Mouse (Mus musculus) limb, embryonic 12.5 days (tissue): ENCODE measurements around the gene Sclt1. TPM values are rescaled to one million over a fixed set of nuclear protein-coding genes. Genes with fewer than 3 reads are reported as not detected.

Experiments used
- ATAC-seq: fragments of 200-750 bp; cut with Nextera tagmentation; 2 replicates; pipeline ENCODE4 v1.8.0; 2017; ENCODE audit warnings: low read depth, moderate TSS enrichment; ENCODE audit not compliant: insufficient number of reproducible peaks, insufficient read depth, low FRiP score, low TSS enrichment
- H3K27ac ChIP-seq: fragments of 300-500 bp; sonication (generic); 2 replicates; pipeline ENCODE4 v1.5.1; 2016; ENCODE audit warnings: mild to moderate bottlenecking, moderate library complexity
- H3K27me3 ChIP-seq: fragments of 300-500 bp; sonication (generic); 2 replicates; pipeline ENCODE4 v1.6.1; 2016; ENCODE audit warnings: mild to moderate bottlenecking, moderate library complexity
- H3K36me3 ChIP-seq: fragments of 300-500 bp; sonication (generic); 2 replicates; pipeline ENCODE4 v1.6.1; 2016; ENCODE audit warnings: mild to moderate bottlenecking, moderate library complexity
- H3K4me1 ChIP-seq: fragments of 300-500 bp; sonication (generic); replicated peaks from 2 replicates; pipeline ENCODE4 v1.6.1; 2016
- H3K4me2 ChIP-seq: fragments of 300-500 bp; sonication (generic); 2 replicates; pipeline ENCODE4 v1.6.1; 2016; ENCODE audit warnings: mild to moderate bottlenecking, moderate library complexity
- H3K4me3 ChIP-seq: fragments of 300-500 bp; sonication (generic); replicated peaks from 2 replicates; pipeline ENCODE4 v1.5.1; 2016; ENCODE audit warnings: mild to moderate bottlenecking
- H3K9ac ChIP-seq: fragments of 300-500 bp; sonication (generic); replicated peaks from 2 replicates; pipeline ENCODE4 v1.6.1; 2016; ENCODE audit warnings: mild to moderate bottlenecking, moderate library complexity
- H3K9me3 ChIP-seq: fragments of 300-500 bp; sonication (generic); 2 replicates; pipeline ENCODE4 v1.6.1; 2016; ENCODE audit warnings: mild to moderate bottlenecking, moderate library complexity
- WGBS: fragments of 180-500 bp; shearing (Covaris S2); methylation state at CpG from one replicate; pipeline ENCODE4 v1.1.7; 2016; 5-methylcytosine and 5-hydroxymethylcytosine counted together
- polyA plus RNA-seq: library from polyadenylated mRNA; unstranded; fragments of >200 nt; fragmentation: Nextera tagmentation; extraction: Ambion mirVana; gene quantifications from 2 replicates; pipeline ENCODE4 v1.2.1, GENCODE M21; 2016

The Sclt1 gene
- polyA plus RNA-seq, 1 experiment from 2014 or later, result 33.4 TPM

- Histone ChIP-seq H3K27me3 (no peaks in the 10 kb centered on the region), H3K4me1 (no peaks in the 10 kb centered on the region), H3K27ac (no peak overlapping the region), H3K9me3 (0 out of 2 replicates have a peak, but pooled peaks cover 4% of the 10 kb centered on the region), H3K4me2 (no peak overlapping the region), H3K9ac (no peak overlapping the region), H3K36me3 (peaks cover 27% of the 10 kb centered on the region; the same call in 1 of the 2 replicates), H3K4me3 (no peak overlapping the region)
- ATAC-seq, result no peak
These were observed 67.5 kb downstream of the Sclt1 start for GRCm38 (mm10) chr3:41674778-41675177.

- no peak overlapping the region for H3K4me3 ChIP-seq
- H3K4me1 ChIP-seq, result no peaks in the 10 kb centered on the region
- peaks cover 34% of the 10 kb centered on the region for H3K36me3 ChIP-seq
- no peak for ATAC-seq
- H3K27ac ChIP-seq, result no peak overlapping the region
- no peaks in the 10 kb centered on the region for H3K27me3 ChIP-seq
- no peak overlapping the region for H3K4me2 ChIP-seq
- no peaks in the 10 kb centered on the region for H3K9me3 ChIP-seq
- 90% methylated on average over 1 of the region's 1 CpGs for WGBS
- no peak overlapping the region for H3K9ac ChIP-seq
These were observed 86.7 kb downstream of the Sclt1 start for GRCm38 (mm10) chr3:41655642-41656041.

- ATAC-seq, result no peak
- Histone ChIP-seq H3K27me3 (no peaks in the 10 kb centered on the region), H3K27ac (no peak overlapping the region), H3K36me3 (peaks cover 3% of the 10 kb centered on the region; the same call in 1 of the 2 replicates), H3K4me3 (no peak overlapping the region), H3K9me3 (no peaks in the 10 kb centered on the region), H3K4me1 (no peaks in the 10 kb centered on the region), H3K4me2 (no peak overlapping the region), H3K9ac (no peak overlapping the region)
- WGBS, result 82% methylated on average over 7 of the region's 7 CpGs
These were observed 121.3 kb downstream of the Sclt1 start for GRCm38 (mm10) chr3:41620971-41621370.

- H3K36me3 ChIP-seq, result peaks cover 20% of the 10 kb centered on the region
- no peaks in the 10 kb centered on the region for H3K27me3 ChIP-seq
- no peak overlapping the region for H3K9ac ChIP-seq
- no peak overlapping the region for H3K4me2 ChIP-seq
- H3K4me3 ChIP-seq, result no peak overlapping the region
- 96% methylated on average over 3 of the region's 3 CpGs for WGBS
- no peak overlapping the region for H3K27ac ChIP-seq
- no peak for ATAC-seq
- H3K4me1 ChIP-seq, result no peaks in the 10 kb centered on the region
- H3K9me3 ChIP-seq, result no peaks in the 10 kb centered on the region
These were observed 123.8 kb downstream of the Sclt1 start for GRCm38 (mm10) chr3:41618488-41618887.

- WGBS, result 81% methylated on average over 3 of the region's 3 CpGs
- no peak for ATAC-seq
- Histone ChIP-seq H3K4me1 (no peaks in the 10 kb centered on the region), H3K4me2 (no peak overlapping the region), H3K36me3 (peaks cover 24% of the 10 kb centered on the region), H3K27ac (no peak overlapping the region), H3K9ac (no peak overlapping the region), H3K4me3 (no peak overlapping the region), H3K27me3 (no peaks in the 10 kb centered on the region), H3K9me3 (no peaks in the 10 kb centered on the region)
These were observed 124.3 kb downstream of the Sclt1 start for GRCm38 (mm10) chr3:41618036-41618435.

GRCm38 (mm10) chr3:41614230-41614985 lies 127.9 kb downstream of the Sclt1 start:
- no peak overlapping the region for H3K27ac ChIP-seq
- H3K27me3 ChIP-seq, result no peaks in the 10 kb centered on the region
- no peak for ATAC-seq
- no peak overlapping the region for H3K4me2 ChIP-seq
- H3K4me3 ChIP-seq, result no peak overlapping the region
- H3K9ac ChIP-seq, result no peak overlapping the region
- WGBS, result 86% methylated on average over 5 of the region's 5 CpGs
- H3K9me3 ChIP-seq, result no peaks in the 10 kb centered on the region
- H3K36me3 ChIP-seq, result peaks cover 54% of the 10 kb centered on the region
- no peaks in the 10 kb centered on the region for H3K4me1 ChIP-seq

GRCm38 (mm10) chr3:41613706-41614105 lies 128.6 kb downstream of the Sclt1 start:
- Histone ChIP-seq H3K27ac (no peak overlapping the region), H3K4me2 (no peak overlapping the region), H3K9me3 (no peaks in the 10 kb centered on the region), H3K27me3 (no peaks in the 10 kb centered on the region), H3K36me3 (peaks cover 54% of the 10 kb centered on the region), H3K4me3 (no peak overlapping the region), H3K4me1 (no peaks in the 10 kb centered on the region), H3K9ac (no peak overlapping the region)
- 91% methylated on average over 9 of the region's 9 CpGs for WGBS
- no peak for ATAC-seq

GRCm38 (mm10) chr3:41612211-41612610 lies 130.1 kb downstream of the Sclt1 start:
- no peak overlapping the region for H3K4me2 ChIP-seq
- no peak overlapping the region for H3K27ac ChIP-seq
- ATAC-seq, result no peak
- no peaks in the 10 kb centered on the region for H3K27me3 ChIP-seq
- WGBS, result 89% methylated on average over 3 of the region's 3 CpGs
- peaks cover 54% of the 10 kb centered on the region for H3K36me3 ChIP-seq
- no peaks in the 10 kb centered on the region for H3K4me1 ChIP-seq
- H3K4me3 ChIP-seq, result no peak overlapping the region
- no peaks in the 10 kb centered on the region for H3K9me3 ChIP-seq
- no peak overlapping the region for H3K9ac ChIP-seq

GRCm38 (mm10) chr3:41609071-41609470 lies 133.2 kb downstream of the Sclt1 start:
- no peak overlapping the region for H3K9ac ChIP-seq
- H3K4me1 ChIP-seq, result peaks cover 3% of the 10 kb centered on the region
- no peak for ATAC-seq
- H3K27me3 ChIP-seq, result no peaks in the 10 kb centered on the region
- WGBS, result 93% methylated on average over 5 of the region's 5 CpGs
- peaks cover 63% of the 10 kb centered on the region for H3K36me3 ChIP-seq
- no peak overlapping the region for H3K4me2 ChIP-seq
- H3K27ac ChIP-seq, result no peak overlapping the region
- no peak overlapping the region for H3K4me3 ChIP-seq
- no peaks in the 10 kb centered on the region for H3K9me3 ChIP-seq

- Histone ChIP-seq H3K4me3 (no peak overlapping the region), H3K9me3 (no peaks in the 10 kb centered on the region), H3K4me2 (no peak overlapping the region), H3K9ac (no peak overlapping the region), H3K36me3 (peaks cover 47% of the 10 kb centered on the region), H3K27me3 (no peaks in the 10 kb centered on the region), H3K27ac (no peak overlapping the region), H3K4me1 (peaks cover 18% of the 10 kb centered on the region)
- ATAC-seq, result no peak
- 94% methylated on average over 8 of the region's 8 CpGs for WGBS
These were observed 134.8 kb downstream of the Sclt1 start for GRCm38 (mm10) chr3:41607467-41607866.

- WGBS, result 84% methylated on average over 9 of the region's 9 CpGs
- peaks cover 20% of the 10 kb centered on the region for H3K4me1 ChIP-seq
- no peak overlapping the region for H3K4me3 ChIP-seq
- H3K27ac ChIP-seq, result no peak overlapping the region
- H3K36me3 ChIP-seq, result peaks cover 44% of the 10 kb centered on the region
- H3K4me2 ChIP-seq, result no peak overlapping the region
- no peak for ATAC-seq
- H3K9ac ChIP-seq, result no peak overlapping the region
- no peaks in the 10 kb centered on the region for H3K27me3 ChIP-seq
- H3K9me3 ChIP-seq, result no peaks in the 10 kb centered on the region
These were observed 135.3 kb downstream of the Sclt1 start for GRCm38 (mm10) chr3:41607050-41607449.

- no peaks in the 10 kb centered on the region for H3K27me3 ChIP-seq
- peaks cover 43% of the 10 kb centered on the region for H3K36me3 ChIP-seq
- no peak overlapping the region for H3K9ac ChIP-seq
- no peak overlapping the region for H3K4me3 ChIP-seq
- no peak overlapping the region for H3K27ac ChIP-seq
- 95% methylated on average over 4 of the region's 4 CpGs for WGBS
- no peak overlapping the region for H3K4me2 ChIP-seq
- ATAC-seq, result no peak
- no peaks in the 10 kb centered on the region for H3K9me3 ChIP-seq
- H3K4me1 ChIP-seq, result peaks cover 20% of the 10 kb centered on the region
These were observed 136.0 kb downstream of the Sclt1 start for GRCm38 (mm10) chr3:41606330-41606664.
